Mouse (Mus musculus) embryonic facial prominence, embryonic 10.5 days (tissue): ENCODE results near the gene Med14. TPM values are rescaled to one million over a fixed set of nuclear protein-coding genes. Genes with fewer than 3 reads are reported as not detected.

Source experiments
- DNase-seq: peaks from one replicate; pipeline ENCODE4 v3.0.0-alpha.2; 2017; ENCODE audit warnings: low spot score
- H3K27ac ChIP-seq: fragments of 300-500 bp; sonication (generic); replicated peaks from 2 replicates; pipeline ENCODE4 v1.5.1; 2016; ENCODE audit warnings: mild to moderate bottlenecking
- H3K27me3 ChIP-seq: fragments of 300-500 bp; sonication (generic); replicated peaks from 2 replicates; pipeline ENCODE4 v1.6.1; 2016; ENCODE audit warnings: low read depth, mild to moderate bottlenecking; ENCODE audit not compliant: poor library complexity, severe bottlenecking
- H3K36me3 ChIP-seq: fragments of 300-500 bp; sonication (generic); replicated peaks from 2 replicates; pipeline ENCODE4 v1.6.1; 2016; ENCODE audit warnings: mild to moderate bottlenecking, moderate library complexity
- H3K4me1 ChIP-seq: fragments of 300-500 bp; sonication (generic); 2 replicates; pipeline ENCODE4 v1.6.1; 2016
- H3K4me3 ChIP-seq: fragments of 300-500 bp; sonication (generic); 2 replicates; pipeline ENCODE4 v1.5.1; 2016; ENCODE audit warnings: mild to moderate bottlenecking, moderate library complexity
- H3K9me3 ChIP-seq: fragments of 300-500 bp; sonication (generic); 2 replicates; pipeline ENCODE4 v1.6.1; 2016; ENCODE audit warnings: mild to moderate bottlenecking
- WGBS: fragments of 180-500 bp; shearing (Covaris S2); methylation state at CpG from one replicate; pipeline ENCODE4 v1.1.7; 2016; 5-methylcytosine and 5-hydroxymethylcytosine counted together
- polyA plus RNA-seq: library from polyadenylated mRNA; unstranded; fragments of >200 nt; fragmentation: Nextera tagmentation; extraction: Ambion mirVana; gene quantifications from 2 replicates; pipeline ENCODE4 v1.2.1, GENCODE M21; 2016

Med14 gene
- polyA plus RNA-seq, 1 experiment from 2014 or later = 12.6 TPM

DNA sequence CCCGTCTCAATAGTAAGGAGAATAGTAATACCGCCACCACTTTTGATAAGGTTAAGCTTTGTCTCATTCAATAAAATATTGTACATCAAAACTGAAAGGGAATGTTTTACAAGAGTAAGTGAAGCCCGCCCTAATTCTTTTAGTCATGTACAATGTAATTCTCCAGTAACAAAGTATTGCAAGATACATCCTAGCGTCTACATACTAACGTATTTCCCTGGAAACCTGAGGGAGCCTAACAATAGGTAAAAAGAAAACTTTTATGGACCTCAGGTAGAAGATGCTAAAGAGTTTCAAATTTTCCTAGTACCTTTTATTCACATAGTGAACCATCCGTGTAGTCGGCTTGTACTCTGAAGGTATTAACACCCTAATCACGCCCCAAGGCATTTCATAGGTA lies 1.4 kb downstream of the Med14 start:
- H3K27ac ChIP-seq = no peak overlapping the region
- DNase-seq = no peak
- H3K9me3 ChIP-seq = peaks cover 6% of the 10 kb centered on the region; the same call in 1 of the 2 replicates
- peak overlapping the region; percentile 70 for H3K4me3 ChIP-seq
- 18% methylated on average over 8 of the region's 8 CpGs for WGBS
- H3K27me3 ChIP-seq = peaks cover 40% of the 10 kb centered on the region
- no peaks in the 10 kb centered on the region for H3K36me3 ChIP-seq
- H3K4me1 ChIP-seq = 0 out of 2 replicates have a peak, but pooled peaks cover 8% of the 10 kb centered on the region

DNA sequence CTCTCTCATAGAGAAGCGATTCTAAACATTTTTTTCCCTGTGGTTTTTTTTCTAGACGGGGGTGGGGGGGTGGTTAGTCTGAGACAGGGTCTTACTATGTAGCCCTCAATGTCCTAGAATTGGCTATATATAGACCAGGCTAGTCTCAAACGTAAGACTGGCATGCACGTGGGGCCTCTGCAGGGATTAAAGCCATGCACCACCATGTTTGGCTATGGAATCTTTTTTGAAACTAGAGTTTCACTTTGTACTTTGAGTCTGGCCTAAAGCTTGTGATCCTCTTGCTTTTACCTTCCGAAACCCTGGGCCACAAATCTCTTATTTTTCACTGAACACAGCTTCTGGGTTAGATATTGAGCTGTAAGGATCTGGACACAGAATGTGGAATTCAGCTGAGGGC lies 2.2 kb downstream of the Med14 start:
- Histone ChIP-seq H3K9me3 (peaks cover 6% of the 10 kb centered on the region; the same call in 1 of the 2 replicates), H3K4me3 (peak overlapping the region; percentile 70), H3K4me1 (0 out of 2 replicates have a peak, but pooled peaks cover 8% of the 10 kb centered on the region), H3K36me3 (no peaks in the 10 kb centered on the region), H3K27ac (no peak overlapping the region), H3K27me3 (peaks cover 40% of the 10 kb centered on the region)
- no peak for DNase-seq
- WGBS = 58% methylated on average over 5 of the region's 5 CpGs

- no peak overlapping the region for H3K4me3 ChIP-seq
- 91% methylated on average over 4 of the region's 4 CpGs for WGBS
- no peaks in the 10 kb centered on the region for H3K27me3 ChIP-seq
- H3K4me1 ChIP-seq = no peaks in the 10 kb centered on the region
- H3K27ac ChIP-seq = no peak overlapping the region
- no peak for DNase-seq
- peaks cover 18% of the 10 kb centered on the region for H3K36me3 ChIP-seq
- no peaks in the 10 kb centered on the region for H3K9me3 ChIP-seq
Measured at GRCm38 (mm10) chrX:12747886-12748285, 14.0 kb downstream of the Med14 start.

DNA sequence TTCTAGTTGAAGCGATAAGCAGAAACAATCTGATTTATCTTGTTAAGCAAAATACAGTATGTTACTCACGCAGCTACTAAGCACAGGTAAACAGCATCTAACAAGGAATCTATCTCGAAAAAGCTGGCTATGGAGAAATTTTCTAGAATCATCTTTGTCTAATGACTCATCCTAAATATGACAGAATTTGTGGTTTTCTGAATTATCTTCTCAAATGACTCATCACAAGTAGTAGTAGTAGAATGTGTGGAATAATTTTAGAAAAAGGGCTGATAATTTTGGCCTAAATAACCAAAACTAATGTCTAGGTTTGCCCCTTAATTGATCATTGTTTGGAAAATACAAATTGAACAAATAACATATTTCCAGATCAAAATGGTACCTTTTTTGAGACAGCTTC lies 15.1 kb downstream of the Med14 start:
- DNase-seq = no peak
- WGBS = 91% methylated on average over 3 of the region's 3 CpGs
- no peak overlapping the region for H3K4me3 ChIP-seq
- H3K9me3 ChIP-seq = no peaks in the 10 kb centered on the region
- H3K4me1 ChIP-seq = no peaks in the 10 kb centered on the region
- H3K27me3 ChIP-seq = no peaks in the 10 kb centered on the region
- peaks cover 20% of the 10 kb centered on the region for H3K36me3 ChIP-seq
- H3K27ac ChIP-seq = no peak overlapping the region

- Histone ChIP-seq H3K27ac (no peak overlapping the region), H3K9me3 (no peaks in the 10 kb centered on the region), H3K27me3 (no peaks in the 10 kb centered on the region), H3K36me3 (peaks cover 36% of the 10 kb centered on the region), H3K4me3 (no peak overlapping the region), H3K4me1 (no peaks in the 10 kb centered on the region)
- DNase-seq = no peak
Measured at GRCm38 (mm10) chrX:12740396-12740795, 21.5 kb downstream of the Med14 start.

GRCm38 (mm10) chrX:12716036-12716435 lies 45.8 kb downstream of the Med14 start:
- Histone ChIP-seq H3K4me1 (no peaks in the 10 kb centered on the region), H3K27me3 (no peaks in the 10 kb centered on the region), H3K9me3 (no peaks in the 10 kb centered on the region), H3K27ac (no peak overlapping the region), H3K36me3 (peaks cover 53% of the 10 kb centered on the region), H3K4me3 (no peak overlapping the region)
- DNase-seq = no peak
- WGBS = 91% methylated on average over 4 of the region's 4 CpGs

DNA sequence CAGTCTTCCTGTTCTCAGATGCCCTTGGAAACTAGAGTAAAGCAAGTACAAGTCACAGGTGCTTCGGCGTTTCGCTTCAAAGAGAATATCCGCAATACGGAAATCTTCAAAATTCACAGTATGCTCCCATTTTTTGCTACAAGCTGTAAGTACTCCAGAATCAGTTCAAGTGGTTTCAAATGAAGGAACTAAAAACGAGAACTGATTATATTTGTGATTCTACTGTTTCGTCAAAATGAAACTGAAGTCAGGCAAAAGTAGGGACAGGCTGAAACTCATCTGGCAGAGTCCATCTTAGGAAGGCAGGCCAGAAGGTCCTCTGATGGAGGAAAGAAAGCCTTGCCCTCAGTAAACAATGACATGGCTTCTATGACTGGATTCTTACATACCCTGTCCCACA lies 48.1 kb downstream of the Med14 start:
- 95% methylated on average over 7 of the region's 7 CpGs for WGBS
- no peaks in the 10 kb centered on the region for H3K9me3 ChIP-seq
- H3K4me3 ChIP-seq = no peak overlapping the region
- DNase-seq = no peak
- H3K4me1 ChIP-seq = no peaks in the 10 kb centered on the region
- H3K36me3 ChIP-seq = peaks cover 47% of the 10 kb centered on the region
- H3K27ac ChIP-seq = no peak overlapping the region
- H3K27me3 ChIP-seq = no peaks in the 10 kb centered on the region

- WGBS = 78% methylated on average over 8 of the region's 8 CpGs
- Histone ChIP-seq H3K27me3 (peaks cover 38% of the 10 kb centered on the region), H3K27ac (no peak overlapping the region), H3K4me3 (no peak overlapping the region), H3K4me1 (no peaks in the 10 kb centered on the region), H3K9me3 (no peaks in the 10 kb centered on the region), H3K36me3 (peaks cover 37% of the 10 kb centered on the region)
- DNase-seq = no peak
Measured at GRCm38 (mm10) chrX:12686910-12687309, 75.0 kb downstream of the Med14 start.

GRCm38 (mm10) chrX:12686071-12686470 lies 75.8 kb downstream of the Med14 start:
- Histone ChIP-seq H3K27me3 (peaks cover 38% of the 10 kb centered on the region), H3K4me3 (no peak overlapping the region), H3K27ac (no peak overlapping the region), H3K4me1 (no peaks in the 10 kb centered on the region), H3K9me3 (no peaks in the 10 kb centered on the region), H3K36me3 (peaks cover 33% of the 10 kb centered on the region)
- DNase-seq = no peak

DNA sequence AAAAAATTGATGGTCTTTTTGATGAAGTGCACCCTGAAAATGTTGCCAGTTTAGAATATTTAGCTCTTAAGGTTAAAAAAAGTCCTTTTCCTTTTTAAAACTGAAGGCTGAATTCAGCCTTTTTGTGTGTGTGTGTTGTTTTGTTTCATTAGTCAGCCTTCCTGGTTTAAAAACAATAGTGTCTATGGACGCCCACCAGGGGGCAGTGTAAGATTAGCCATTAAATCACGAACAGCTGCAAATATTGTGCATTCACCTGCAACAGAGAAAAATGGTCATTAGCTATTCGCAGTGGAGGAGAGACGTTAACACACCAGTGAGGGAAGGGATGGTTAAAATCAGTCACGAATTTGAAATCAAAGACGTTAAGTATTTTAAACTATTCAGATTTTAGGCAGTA lies 84.5 kb downstream of the Med14 start:
- DNase-seq = peak; percentile 61
- Histone ChIP-seq H3K27ac (no peak overlapping the region), H3K4me3 (no peak overlapping the region), H3K36me3 (peaks cover 15% of the 10 kb centered on the region), H3K27me3 (peaks cover 19% of the 10 kb centered on the region), H3K9me3 (no peaks in the 10 kb centered on the region), H3K4me1 (0 out of 2 replicates have a peak, but pooled peaks cover 3% of the 10 kb centered on the region)
- 42% methylated on average over 6 of the region's 6 CpGs for WGBS

GRCm38 (mm10) chrX:12673054-12673775 lies 88.7 kb downstream of the Med14 start, which contains the start of gene 1810030O07Rik:
Gene 1810030O07Rik, minus strand, starts transcription at chrX:12673668.
- Histone ChIP-seq H3K4me3 (peak within 1 kb of the TSS; percentile 74), H3K27ac (peak within 1 kb of the TSS; percentile 86), H3K27me3 (peaks cover 24% of the 10 kb centered on the region), H3K9me3 (no peaks in the 10 kb centered on the region), H3K4me1 (0 out of 2 replicates have a peak, but pooled peaks cover 3% of the 10 kb centered on the region), H3K36me3 (peaks cover 19% of the 10 kb centered on the region)
- peak; percentile 86 for DNase-seq
- WGBS = 11% methylated on average over 42 of the region's 42 CpGs

DNA sequence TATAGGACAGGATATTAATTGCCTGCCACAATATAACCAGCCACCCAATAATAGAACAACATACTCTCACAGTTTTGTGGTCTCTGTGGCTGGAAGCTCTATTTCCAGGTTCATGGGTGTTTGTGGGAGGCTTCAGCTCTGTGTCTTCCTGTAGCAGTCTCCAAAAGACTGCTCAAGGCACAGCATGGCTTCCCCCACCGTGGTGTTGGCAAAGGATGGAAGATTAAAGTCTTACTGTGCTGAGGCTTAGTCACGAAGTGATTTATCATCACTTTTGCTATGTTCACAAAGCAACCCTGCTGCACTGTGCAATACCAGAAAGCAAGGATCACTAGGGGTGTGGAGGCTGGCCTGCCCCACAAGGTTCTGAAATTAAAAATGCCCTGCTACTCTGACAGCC lies 108.0 kb downstream of the Med14 start:
- peaks cover 66% of the 10 kb centered on the region for H3K36me3 ChIP-seq
- H3K4me3 ChIP-seq = no peak overlapping the region
- 78% methylated on average over 2 of the region's 2 CpGs for WGBS
- H3K27ac ChIP-seq = no peak overlapping the region
- no peaks in the 10 kb centered on the region for H3K9me3 ChIP-seq
- no peak for DNase-seq
- no peaks in the 10 kb centered on the region for H3K4me1 ChIP-seq
- peaks cover 13% of the 10 kb centered on the region for H3K27me3 ChIP-seq

DNA sequence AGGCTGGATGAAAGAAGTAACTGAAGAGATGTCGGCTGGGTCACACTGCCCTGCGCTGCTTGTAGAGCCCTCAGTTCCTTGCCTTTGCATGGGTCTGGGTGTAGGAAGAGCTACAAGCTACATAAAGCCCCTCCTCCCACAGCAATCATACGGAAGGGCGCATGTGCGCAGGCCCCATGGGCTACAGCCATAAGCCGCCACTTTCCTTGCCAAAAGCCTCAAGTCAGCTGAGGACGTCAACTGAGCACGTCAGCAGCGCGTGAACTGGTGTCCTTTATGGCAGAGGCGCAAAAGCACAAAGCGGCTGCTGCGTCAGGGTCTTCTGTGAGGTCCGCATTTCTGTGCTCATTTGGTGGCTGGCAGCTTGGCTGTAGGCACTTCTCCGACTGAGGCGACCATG lies 110.0 kb downstream of the Med14 start:
- H3K4me1 ChIP-seq = no peaks in the 10 kb centered on the region
- H3K27me3 ChIP-seq = peaks cover 13% of the 10 kb centered on the region; the same call in 1 of the 2 replicates
- H3K27ac ChIP-seq = no peak overlapping the region
- WGBS = 92% methylated on average over 16 of the region's 16 CpGs
- peaks cover 48% of the 10 kb centered on the region for H3K36me3 ChIP-seq
- no peak overlapping the region for H3K4me3 ChIP-seq
- no peaks in the 10 kb centered on the region for H3K9me3 ChIP-seq
- no peak for DNase-seq
